Mouse (Mus musculus) stomach, postnatal 0 days (tissue): ENCODE results near the gene Supt20.

ENCODE experiments used
- CTCF ChIP-seq: IDR thresholded peaks from 2 replicates; pipeline ENCODE4 v1.5.1; 2016; ENCODE audit warnings: antibody characterized with exemption, low read depth, mild to moderate bottlenecking, moderate library complexity
- EP300 ChIP-seq: optimal IDR thresholded peaks from 2 replicates; pipeline ENCODE3; 2016; ENCODE audit warnings: antibody characterized with exemption

- no peak for TF ChIP-seq CTCF
- TF ChIP-seq EP300, result no peak
Measured at GRCm38 (mm10) chr3:54657888-54658626, 34.5 kb upstream of the Supt20 start.
